Mouse (Mus musculus): Measurements from ENCODE around the gene Casp2.
A peak's percentile ranks its signal among the peaks of the same experiment; 100 is the strongest.

The Casp2 gene

GRCm38 (mm10) chr6:42276151-42276550, 11.4 kb downstream of the Casp2 start:
- no peak for DNase-seq (ENCODE audit: low read depth)

GRCm38 (mm10) chr6:42282865-42283528, 18.2 kb downstream of the Casp2 start:
- no peak for DNase-seq (ENCODE audit: low read depth)

- DNase-seq (ENCODE audit: low read depth): no peak
Observed at GRCm38 (mm10) chr6:42286448-42286847, 21.7 kb downstream of the Casp2 start, which contains the start of gene Clcn1. Gene Clcn1, plus strand, starts transcription at chr6:42286685.

- no peak for DNase-seq (ENCODE audit: low read depth)
Observed at GRCm38 (mm10) chr6:42287562-42287961, 22.8 kb downstream of the Casp2 start.

GRCm38 (mm10) chr6:42293327-42293726, 28.5 kb downstream of the Casp2 start:
- DNase-seq (ENCODE audit: low read depth): no peak

GRCm38 (mm10) chr6:42295549-42296094, 30.8 kb downstream of the Casp2 start:
- DNase-seq (ENCODE audit: low read depth): no peak

GRCm38 (mm10) chr6:42299362-42299761, 34.6 kb downstream of the Casp2 start:
- DNase-seq (ENCODE audit: low read depth): no peak

GRCm38 (mm10) chr6:42309816-42310378, 45.1 kb downstream of the Casp2 start:
- no peak for DNase-seq (ENCODE audit: low read depth)

- DNase-seq (ENCODE audit: low read depth): no peak
Observed at GRCm38 (mm10) chr6:42310427-42311053, 45.8 kb downstream of the Casp2 start.

GRCm38 (mm10) chr6:42318293-42318692, 53.5 kb downstream of the Casp2 start:
- DNase-seq (ENCODE audit: low read depth): no peak

- no peak for DNase-seq (ENCODE audit: low read depth)
Observed at GRCm38 (mm10) chr6:42323371-42324066, 58.7 kb downstream of the Casp2 start.

- DNase-seq (ENCODE audit: low read depth): no peak
Observed at GRCm38 (mm10) chr6:42324067-42324481, 59.3 kb downstream of the Casp2 start.

GRCm38 (mm10) chr6:42324482-42325267, 59.9 kb downstream of the Casp2 start, which contains the start of gene Fam131b:
Gene Fam131b, minus strand, starts transcription at chr6:42324643.
- no peak for DNase-seq (ENCODE audit: low read depth)

- peak; percentile 39 for DNase-seq (ENCODE audit: low read depth)
Observed at GRCm38 (mm10) chr6:42325268-42325609, 60.5 kb downstream of the Casp2 start.

GRCm38 (mm10) chr6:42326509-42326908, 61.7 kb downstream of the Casp2 start:
- DNase-seq (ENCODE audit: low read depth): no peak

- no peak for DNase-seq (ENCODE audit: low read depth)
Observed at GRCm38 (mm10) chr6:42328757-42329156, 64.0 kb downstream of the Casp2 start.

GRCm38 (mm10) chr6:42330216-42330615, 65.4 kb downstream of the Casp2 start:
- no peak for DNase-seq (ENCODE audit: low read depth)

- no peak for DNase-seq (ENCODE audit: low read depth)
Observed at GRCm38 (mm10) chr6:42330946-42331345, 66.2 kb downstream of the Casp2 start.
